Mouse (Mus musculus) embryo, embryonic 10 days (tissue): ENCODE results near the gene Chmp3.
A peak's percentile ranks its signal among the peaks of the same experiment; 100 is the strongest.

Experiments used
- DNase-seq: peaks from one replicate; pipeline ENCODE4 v3.0.0-alpha.2; 2015; ENCODE audit warnings: low spot score

The Chmp3 gene

GRCm38 (mm10) chr6:71543686-71544499, at the start of gene Chmp3:
Gene Chmp3, plus strand, starts transcription at chr6:71543797.
- peak; percentile 93 for DNase-seq

GRCm38 (mm10) chr6:71494341-71495020, 49.1 kb upstream of the Chmp3 start:
- DNase-seq, result peak; percentile 67

GRCm38 (mm10) chr6:71500575-71500974, 43.0 kb upstream of the Chmp3 start:
- DNase-seq, result no peak

GRCm38 (mm10) chr6:71503001-71503400, 40.6 kb upstream of the Chmp3 start:
- no peak for DNase-seq

GRCm38 (mm10) chr6:71503670-71504069, 39.9 kb upstream of the Chmp3 start:
- DNase-seq, result no peak

- DNase-seq, result no peak
Measured at GRCm38 (mm10) chr6:71504091-71504490, 39.5 kb upstream of the Chmp3 start.

GRCm38 (mm10) chr6:71505671-71506070, 37.9 kb upstream of the Chmp3 start:
- DNase-seq, result no peak

GRCm38 (mm10) chr6:71519476-71519875, 24.1 kb upstream of the Chmp3 start:
- no peak for DNase-seq

- no peak for DNase-seq
Measured at GRCm38 (mm10) chr6:71525556-71525955, 18.0 kb upstream of the Chmp3 start.

- DNase-seq, result no peak
Measured at GRCm38 (mm10) chr6:71527056-71527455, 16.5 kb upstream of the Chmp3 start.

- no peak for DNase-seq
Measured at GRCm38 (mm10) chr6:71527826-71528225, 15.8 kb upstream of the Chmp3 start.

GRCm38 (mm10) chr6:71530176-71530575, 13.4 kb upstream of the Chmp3 start:
- no peak for DNase-seq

- DNase-seq, result peak; percentile 13
Measured at GRCm38 (mm10) chr6:71537286-71537685, 6.3 kb upstream of the Chmp3 start.

- no peak for DNase-seq
Measured at GRCm38 (mm10) chr6:71555507-71555951, 11.9 kb downstream of the Chmp3 start.

GRCm38 (mm10) chr6:71556826-71557225, 13.2 kb downstream of the Chmp3 start:
- DNase-seq, result no peak

GRCm38 (mm10) chr6:71568616-71569015, 25.0 kb downstream of the Chmp3 start:
- DNase-seq, result no peak

GRCm38 (mm10) chr6:71569025-71569424, 25.4 kb downstream of the Chmp3 start:
- DNase-seq, result no peak

- DNase-seq, result no peak
Measured at GRCm38 (mm10) chr6:71575359-71575758, 31.8 kb downstream of the Chmp3 start.

- DNase-seq, result no peak
Measured at GRCm38 (mm10) chr6:71579478-71579877, 35.9 kb downstream of the Chmp3 start.

GRCm38 (mm10) chr6:71583198-71583597, 39.6 kb downstream of the Chmp3 start:
- DNase-seq, result no peak

GRCm38 (mm10) chr6:71589401-71589800, 45.8 kb downstream of the Chmp3 start:
- no peak for DNase-seq

- no peak for DNase-seq
Measured at GRCm38 (mm10) chr6:71590154-71590553, 46.6 kb downstream of the Chmp3 start.

- DNase-seq, result no peak
Measured at GRCm38 (mm10) chr6:71607756-71608155, 64.2 kb downstream of the Chmp3 start.
